Mouse (Mus musculus): ENCODE results near the gene Ppp2r5e.

The Ppp2r5e gene

DNA sequence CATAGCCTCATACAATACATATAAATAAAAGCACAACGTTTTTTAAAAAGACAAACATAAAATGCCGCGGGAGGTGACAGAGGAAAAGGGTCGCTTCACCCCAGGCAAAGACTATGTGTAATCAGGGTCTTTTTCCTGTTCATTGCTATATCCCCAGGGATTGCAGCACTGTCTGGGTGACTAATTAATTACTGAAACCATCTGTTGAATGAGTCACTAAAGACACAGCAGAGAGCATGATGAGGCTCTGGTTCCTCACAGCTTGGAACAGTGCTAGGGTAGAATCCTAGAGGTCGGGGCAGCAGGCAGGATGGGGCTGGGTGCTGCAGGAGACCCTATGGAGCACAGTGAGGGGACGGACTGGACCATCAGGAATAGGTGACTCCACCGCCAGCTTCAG is 170.2 kb downstream of the Ppp2r5e start:
- no peak for DNase-seq

DNA sequence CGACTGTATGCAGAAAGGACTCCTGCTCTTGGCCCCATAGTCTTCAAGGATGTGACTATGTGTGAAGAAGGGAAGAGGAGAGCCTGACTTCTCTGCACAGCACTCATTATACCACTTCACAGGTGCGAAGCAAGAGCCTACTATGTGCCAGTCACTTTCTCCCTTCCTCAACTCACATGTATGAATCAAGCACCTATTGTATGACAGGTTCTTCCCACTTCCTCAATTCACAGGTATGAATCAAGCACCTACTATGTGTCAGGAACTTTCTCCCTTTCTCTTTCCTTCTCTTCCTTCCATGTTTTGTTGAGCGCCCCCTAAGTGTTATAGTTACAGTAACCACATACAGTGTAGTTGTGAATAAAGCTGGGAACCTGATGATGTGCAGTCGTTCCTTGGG is 171.2 kb downstream of the Ppp2r5e start:
- no peak for DNase-seq

DNA sequence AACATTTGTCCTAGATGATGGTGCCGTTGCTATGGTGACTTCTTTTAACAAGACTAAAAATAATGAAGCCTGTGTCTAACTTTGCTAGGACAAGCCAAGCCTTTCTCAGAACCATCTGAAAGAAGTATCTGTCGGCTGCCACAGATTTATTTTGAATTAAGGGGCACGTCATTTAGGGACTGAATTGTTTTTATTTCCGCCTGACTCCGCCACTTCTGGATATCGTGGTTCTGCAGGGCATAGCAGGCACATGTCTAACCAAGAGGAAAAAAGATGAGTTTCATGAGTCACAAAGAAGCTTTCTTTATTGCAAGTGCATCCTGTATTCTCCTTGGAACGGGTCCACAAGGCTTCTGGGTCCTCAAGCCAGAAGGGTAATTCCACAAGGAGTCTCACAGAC is 171.7 kb downstream of the Ppp2r5e start:
- DNase-seq = no peak

DNA sequence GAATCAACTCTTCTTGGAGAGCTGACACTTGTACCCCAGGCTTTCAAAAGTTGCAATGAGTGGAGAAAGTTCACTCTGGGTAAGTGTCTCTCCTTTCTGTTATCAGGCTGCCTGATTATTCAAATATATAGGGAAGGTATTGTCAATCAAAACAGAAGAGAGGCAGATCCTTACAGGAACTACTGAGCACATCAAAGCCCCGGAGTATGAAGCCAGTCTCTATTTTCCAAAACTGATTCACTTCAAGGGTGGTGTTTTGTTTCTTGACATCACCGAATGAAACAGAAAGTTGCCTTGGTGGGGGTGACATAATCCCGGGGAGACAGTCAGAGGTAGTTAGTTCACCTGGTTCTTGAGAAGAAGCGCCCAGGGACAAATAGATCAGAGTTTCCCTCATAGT is 179.4 kb downstream of the Ppp2r5e start, which contains the start of gene Gphb5:
TSS of gene Gphb5 (minus strand) at position 101 of the 400 bp plus-strand sequence.
- no peak for DNase-seq

DNA sequence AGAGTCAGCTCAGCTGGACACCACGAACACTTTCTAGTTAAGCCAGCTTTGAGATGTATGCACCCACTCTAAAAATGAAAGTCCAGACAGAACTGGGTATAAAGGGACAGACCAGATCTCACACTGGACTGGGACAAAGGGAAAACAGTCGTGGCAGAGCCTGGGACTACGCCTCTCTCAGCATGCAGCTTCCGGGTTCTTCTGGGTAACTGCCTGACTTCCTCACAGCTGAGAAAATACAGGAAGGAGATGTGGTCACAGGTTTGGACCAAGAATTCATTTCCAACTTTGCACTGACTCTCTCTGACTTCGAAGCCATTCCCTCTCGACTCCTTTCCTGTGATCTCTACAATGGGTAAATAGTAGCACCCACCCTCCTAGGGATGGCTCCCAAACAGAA is 181.1 kb downstream of the Ppp2r5e start:
- DNase-seq = no peak

DNA sequence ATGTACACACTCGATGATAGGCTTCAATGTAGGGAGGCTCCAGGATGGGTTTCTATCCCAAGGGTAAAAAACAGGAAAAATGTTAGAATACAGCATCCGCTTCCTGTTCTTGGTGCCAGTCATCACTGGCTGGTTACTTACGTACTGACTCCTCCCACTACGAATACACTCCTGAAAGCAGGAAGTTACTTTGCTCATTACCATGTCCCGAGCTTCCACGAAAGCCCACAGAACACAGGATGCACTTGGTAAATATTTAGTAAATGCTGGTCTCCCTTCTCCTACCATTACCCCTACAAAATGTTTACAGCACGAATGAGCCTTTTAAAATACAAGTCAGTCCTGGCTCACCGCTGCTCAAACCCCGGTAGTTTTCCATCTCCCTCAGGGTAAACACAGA is 183.1 kb downstream of the Ppp2r5e start:
- DNase-seq = no peak
